Mouse (Mus musculus): Measurements from ENCODE around the gene Stat5a. TPM values are rescaled to one million over a fixed set of nuclear protein-coding genes. Genes with fewer than 3 reads are reported as not detected.

Gene Stat5a
- 44.4 and 52.7 TPM in 2 replicates for total RNA-seq (2017)

DNA sequence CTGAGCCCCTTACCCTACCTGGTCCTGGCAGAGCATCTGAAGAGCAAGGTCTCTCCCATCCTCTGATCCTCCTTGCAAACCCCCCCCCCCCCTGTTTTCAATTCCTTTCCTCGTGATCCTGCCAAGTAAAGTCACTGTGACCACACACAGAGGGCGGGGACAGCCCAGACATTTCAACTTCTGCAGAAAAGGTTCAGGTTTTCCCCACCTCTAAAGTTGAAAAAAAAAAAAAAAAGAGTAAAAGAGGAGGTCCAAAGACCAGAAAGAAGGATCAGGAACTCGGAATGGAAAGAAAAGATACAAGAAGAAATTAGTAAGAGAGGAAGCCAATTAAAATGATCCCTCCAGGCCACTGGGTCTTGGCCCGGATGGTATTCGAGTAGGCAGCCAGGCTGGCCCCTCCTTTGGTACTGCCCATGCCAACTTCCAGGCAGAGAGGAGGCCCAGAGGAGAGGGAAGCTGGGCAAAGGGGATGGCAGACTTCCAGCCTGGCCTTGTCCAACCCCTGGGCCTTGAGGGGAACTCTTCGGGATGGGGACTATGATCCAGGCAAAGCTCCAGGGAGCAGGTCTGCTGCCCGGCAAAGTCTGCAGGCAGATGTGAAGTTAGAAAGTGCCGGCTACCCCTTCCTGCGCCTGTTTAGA is at the start of gene Stat5a:
Stat5a (plus strand) TSS at position 417 of the 644 bp plus-strand sequence.
- ATAC-seq (replicated peaks; ENCODE audit: low read depth, poor library complexity, severe bottlenecking): no peak

DNA sequence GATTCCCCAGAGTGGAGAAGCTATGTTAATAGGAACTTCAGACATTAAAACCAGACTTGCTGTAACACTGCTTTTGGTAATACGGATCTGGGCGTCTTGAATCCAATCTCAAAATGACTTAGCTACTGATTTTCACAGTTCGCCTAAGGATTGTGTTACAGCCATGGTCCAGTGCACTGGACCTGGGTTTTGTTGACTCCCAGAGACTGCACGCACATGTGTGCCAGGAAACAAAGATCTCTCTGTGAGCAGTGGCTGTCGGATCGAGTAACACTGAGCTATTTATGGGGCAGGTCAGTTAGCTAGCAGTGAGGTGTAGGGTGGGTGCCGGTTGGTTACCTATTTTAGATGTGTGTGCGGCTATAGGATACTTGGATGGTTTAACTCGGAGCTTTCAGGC is 48.6 kb upstream of the Stat5a start:
- no peak for ATAC-seq (replicated peaks; ENCODE audit: low read depth, poor library complexity, severe bottlenecking)

DNA sequence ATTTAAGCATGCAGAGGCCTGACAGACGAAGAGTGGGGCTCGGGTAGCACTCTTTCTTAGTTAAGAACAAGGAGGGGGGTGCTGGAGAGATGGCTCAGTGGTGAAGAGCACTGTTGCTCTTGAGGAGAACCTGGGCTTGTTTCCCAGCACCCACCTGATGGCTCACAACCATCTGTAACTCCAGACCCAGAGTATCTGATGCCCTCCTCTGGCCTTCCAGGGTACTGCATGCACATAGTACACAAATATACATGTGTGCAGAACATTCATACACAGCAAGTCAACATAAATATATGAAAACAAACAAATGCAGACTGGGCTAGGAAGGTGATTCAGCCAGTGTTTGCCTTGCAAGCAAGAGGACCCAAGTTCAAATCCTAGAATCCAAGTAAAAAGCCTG is 48.0 kb upstream of the Stat5a start:
- no peak for ATAC-seq (replicated peaks; ENCODE audit: low read depth, poor library complexity, severe bottlenecking)

DNA sequence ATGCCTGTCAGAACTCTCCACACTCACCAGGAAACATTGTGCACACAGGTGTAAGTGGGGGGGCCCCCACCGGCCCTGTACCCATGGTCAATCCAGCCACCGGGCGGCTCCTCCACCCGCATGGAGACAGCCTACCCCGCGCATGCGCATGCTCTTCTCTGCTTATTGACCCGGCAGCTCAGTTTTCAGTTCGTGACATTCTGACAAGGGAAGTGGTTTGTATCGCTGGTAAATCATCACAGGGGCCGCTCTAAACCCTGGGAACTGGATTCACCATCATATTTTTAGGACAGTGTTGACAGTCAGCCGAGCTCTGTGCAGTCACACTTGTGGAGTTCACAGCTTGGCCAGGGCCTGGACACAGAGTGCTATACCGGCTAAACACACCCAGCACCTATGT is 44.7 kb upstream of the Stat5a start:
- peak; percentile 84 for ATAC-seq (replicated peaks; ENCODE audit: low read depth, poor library complexity, severe bottlenecking)

DNA sequence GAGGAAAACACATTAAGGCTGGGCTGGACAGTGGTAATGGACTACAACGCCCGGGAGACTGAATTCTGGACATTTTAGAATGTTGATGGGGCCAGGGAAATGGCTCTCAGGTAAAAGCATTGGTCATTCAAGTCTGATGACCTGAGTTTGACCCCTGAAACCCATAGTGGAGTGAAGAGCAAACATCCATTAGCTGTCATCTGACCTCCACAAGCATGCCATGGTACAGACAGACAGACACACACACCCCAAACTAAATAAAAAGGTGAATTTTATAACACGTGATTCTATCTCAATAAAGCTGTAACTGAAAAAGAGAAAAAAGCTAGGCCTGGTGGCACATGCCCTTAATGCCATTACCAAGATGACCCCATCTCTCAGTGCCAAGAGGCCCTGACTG is 42.8 kb upstream of the Stat5a start:
- no peak for ATAC-seq (replicated peaks; ENCODE audit: low read depth, poor library complexity, severe bottlenecking)

DNA sequence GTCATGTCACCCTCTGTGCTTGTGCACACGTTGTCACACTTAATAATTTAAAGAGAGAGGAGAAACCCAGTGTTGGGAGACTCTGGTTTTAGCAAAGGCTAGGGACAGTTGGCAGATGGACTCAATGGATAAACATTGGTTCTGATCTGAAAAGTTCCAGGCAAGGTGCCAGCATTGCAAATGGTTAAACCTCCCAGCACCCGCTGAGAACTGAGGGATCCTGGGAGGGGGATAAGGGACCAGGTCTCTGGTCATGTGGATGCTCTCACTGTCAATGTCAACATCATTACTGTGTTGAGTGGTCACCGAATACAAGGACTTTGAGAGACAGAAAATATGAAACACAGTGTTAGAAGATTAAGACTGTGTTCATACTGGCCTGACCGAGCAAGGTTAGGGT is 42.4 kb upstream of the Stat5a start:
- no peak for ATAC-seq (replicated peaks; ENCODE audit: low read depth, poor library complexity, severe bottlenecking)

DNA sequence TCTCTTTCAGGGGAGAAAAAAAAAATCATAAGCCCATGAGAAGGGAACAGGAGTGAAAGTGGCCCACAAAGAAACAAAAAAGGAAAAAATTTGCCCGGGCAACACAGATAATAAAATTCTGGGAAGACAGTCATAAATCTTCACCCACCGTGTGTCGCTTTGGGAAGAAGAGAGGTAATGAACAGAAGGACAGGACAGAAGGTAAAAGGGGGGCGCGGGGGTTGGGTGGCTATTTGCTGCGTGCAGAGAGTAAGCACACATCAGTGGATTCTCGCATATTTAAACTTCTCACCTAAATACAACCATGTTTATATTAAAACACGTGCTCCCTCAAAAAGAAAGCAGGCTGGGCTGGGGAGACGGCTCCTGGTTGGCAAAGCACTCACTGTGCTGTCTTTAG is 41.8 kb upstream of the Stat5a start:
- no peak for ATAC-seq (replicated peaks; ENCODE audit: low read depth, poor library complexity, severe bottlenecking)

DNA sequence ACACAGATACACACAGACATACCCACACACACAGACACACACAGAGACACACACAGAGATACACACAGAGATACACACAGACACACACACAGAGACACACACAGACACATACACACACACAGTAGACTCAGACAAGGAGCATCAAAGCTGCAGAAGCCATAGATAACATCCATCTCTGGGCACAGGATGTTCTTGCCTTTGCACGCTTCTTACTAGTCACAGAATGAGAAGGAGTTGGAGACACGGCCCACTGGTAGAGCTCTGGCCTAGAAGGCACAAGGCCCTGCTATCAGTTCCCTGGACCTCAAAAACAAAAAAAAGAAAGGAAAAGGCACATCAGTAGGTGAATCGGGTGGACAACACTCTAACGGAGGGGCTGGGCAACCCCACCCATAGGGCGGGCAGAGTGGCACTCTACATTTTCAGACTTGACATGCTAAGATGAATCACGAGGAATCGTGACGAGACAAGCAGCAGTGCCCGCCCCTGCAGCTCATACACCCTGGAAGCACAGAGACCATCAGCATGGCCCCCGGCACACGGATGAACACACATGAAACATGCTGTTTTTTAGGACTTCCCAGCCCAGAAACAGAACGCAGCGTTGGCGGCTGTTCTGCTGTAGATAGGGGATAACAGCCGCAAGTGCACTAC is 40.7 kb upstream of the Stat5a start:
- no peak for ATAC-seq (replicated peaks; ENCODE audit: low read depth, poor library complexity, severe bottlenecking)

DNA sequence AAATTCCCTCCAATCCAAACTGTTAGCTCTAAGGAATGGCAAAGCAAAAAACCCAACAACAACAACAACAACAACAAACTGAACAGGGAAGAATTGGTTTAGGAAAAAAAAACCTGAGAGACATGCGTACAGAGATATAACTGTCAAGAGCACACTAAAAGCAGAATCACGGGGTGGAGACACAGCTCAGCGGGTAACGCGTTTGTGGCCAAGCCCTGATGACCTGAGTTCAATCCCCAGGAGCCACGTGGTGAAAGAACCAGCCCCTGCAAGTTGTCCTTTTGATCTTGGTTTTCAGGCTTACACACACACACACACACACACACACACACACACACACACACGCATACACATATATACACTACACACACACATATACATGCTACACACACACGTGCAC is 40.1 kb upstream of the Stat5a start:
- ATAC-seq (replicated peaks; ENCODE audit: low read depth, poor library complexity, severe bottlenecking): no peak

DNA sequence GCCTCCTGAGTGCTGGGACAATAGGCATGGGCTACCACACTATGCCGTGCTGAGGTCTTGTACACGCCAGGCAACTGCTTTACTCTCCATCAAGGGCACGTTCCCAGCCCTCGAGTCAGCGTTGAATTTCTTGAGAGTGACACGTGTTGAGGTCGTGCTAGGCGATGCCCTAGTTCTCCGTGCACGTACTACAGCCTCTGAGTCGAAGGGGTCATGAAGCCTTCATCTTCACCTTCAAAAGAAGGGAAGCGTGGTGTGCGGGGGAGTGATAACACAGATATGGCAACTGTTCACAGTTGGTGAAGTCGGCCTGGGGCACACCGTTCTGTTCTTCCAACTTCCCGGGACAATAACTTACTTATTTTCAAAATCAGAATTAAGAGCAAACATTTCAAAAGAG is 39.5 kb upstream of the Stat5a start:
- ATAC-seq (replicated peaks; ENCODE audit: low read depth, poor library complexity, severe bottlenecking): no peak

DNA sequence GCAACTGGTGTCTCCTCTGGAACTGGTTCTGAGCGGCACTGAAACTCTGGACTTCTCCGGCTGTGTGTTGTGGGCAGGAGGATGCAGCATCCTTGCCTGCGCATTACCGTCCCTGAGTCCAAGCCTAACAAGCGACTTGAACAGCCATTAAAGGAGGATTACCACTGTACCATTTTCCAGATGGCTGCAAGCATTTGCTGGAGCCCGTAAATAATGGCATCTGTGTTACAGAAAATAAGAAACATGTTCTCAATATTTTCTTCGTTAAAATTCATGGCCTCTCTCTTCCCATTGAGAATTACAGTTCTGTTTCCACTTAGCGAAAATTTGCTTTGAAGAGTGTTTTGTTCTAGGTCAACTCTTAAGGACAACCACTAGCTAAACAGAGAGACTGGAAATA is 39.1 kb upstream of the Stat5a start:
- ATAC-seq (replicated peaks; ENCODE audit: low read depth, poor library complexity, severe bottlenecking): no peak

DNA sequence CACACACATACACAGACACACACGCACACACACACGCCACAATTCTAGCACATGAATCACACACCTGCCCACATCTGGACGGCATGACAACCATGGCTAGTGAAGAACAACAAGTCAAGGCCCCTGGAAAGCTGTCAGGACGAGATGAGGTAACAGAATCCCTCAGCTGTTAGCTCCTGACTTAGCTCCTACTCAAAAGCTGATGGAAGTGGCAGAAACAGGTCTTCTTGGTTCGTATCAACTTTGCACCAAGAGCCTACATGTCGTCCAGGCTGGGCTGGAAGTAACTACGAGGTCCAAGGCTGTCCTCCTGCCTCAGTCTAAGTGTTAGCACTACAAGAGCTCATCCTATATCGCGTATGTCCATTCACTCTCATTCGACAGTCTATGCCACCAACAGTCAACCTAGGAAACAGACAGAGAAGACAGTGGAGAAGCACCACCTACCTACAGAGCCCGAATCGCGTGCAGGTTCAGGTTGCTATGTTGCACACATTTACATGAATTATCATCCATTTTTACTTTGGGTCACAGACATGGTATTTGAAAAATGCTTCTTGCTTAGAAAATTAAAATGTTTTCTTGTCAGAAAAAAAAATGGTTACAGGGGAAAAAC is 37.4 kb upstream of the Stat5a start:
- no peak for ATAC-seq (replicated peaks; ENCODE audit: low read depth, poor library complexity, severe bottlenecking)

DNA sequence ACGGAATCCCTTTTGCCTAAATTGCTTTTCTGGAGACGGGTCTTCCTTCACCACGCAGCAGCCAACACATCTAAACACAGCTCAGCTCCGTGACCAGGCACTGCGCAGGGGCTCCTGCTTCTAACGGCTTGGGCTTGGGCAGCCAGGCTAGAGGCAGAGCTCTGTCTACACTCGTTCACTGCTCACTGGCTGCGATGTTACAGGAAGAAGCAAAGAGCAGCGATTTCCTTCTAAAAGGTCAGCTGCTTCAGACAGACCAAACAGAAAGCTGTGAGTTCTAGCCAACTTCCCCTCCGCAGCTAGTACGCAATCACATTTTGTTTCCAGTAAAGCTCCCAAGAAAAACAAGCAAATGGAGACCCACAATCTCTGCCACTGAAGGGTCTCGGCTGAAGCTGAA is 36.8 kb upstream of the Stat5a start:
- ATAC-seq (replicated peaks; ENCODE audit: low read depth, poor library complexity, severe bottlenecking): peak; percentile 48

DNA sequence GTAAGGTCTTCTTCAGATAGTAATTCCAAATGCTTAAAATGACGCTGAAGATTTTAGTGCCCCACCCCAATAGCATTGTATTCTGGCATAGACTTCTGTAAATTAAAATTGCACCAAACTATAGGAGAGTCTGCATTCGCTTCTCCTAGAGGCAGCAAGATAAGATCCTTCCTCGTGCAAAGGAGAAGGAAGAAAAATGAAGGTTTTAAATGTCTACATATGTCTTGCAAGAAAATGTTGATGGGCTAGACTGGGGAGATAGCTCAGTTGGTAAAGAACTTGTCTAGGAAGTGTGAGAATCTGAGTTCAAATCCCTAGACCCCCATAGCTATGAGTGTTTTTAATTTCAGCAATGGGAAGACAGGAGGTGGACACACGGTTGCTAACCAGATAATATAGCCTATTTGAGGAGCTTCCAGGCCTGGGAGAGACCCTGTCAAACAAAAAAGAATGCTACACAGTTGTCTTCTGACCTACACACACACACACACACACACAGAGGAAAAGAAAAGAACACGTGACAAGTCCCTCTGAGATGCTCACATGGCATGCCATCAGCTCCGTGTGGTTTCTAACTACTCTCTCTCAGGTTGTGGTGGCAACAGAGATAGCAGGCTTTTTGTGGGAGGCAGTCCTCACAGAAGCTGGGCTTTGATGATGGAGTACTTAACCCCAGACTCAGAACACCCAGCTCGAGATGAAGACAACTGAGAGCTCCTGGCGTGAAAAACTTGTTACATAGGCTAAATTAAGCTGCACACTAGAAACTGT is 35.4 kb upstream of the Stat5a start:
- ATAC-seq (replicated peaks; ENCODE audit: low read depth, poor library complexity, severe bottlenecking): peak; percentile 49

DNA sequence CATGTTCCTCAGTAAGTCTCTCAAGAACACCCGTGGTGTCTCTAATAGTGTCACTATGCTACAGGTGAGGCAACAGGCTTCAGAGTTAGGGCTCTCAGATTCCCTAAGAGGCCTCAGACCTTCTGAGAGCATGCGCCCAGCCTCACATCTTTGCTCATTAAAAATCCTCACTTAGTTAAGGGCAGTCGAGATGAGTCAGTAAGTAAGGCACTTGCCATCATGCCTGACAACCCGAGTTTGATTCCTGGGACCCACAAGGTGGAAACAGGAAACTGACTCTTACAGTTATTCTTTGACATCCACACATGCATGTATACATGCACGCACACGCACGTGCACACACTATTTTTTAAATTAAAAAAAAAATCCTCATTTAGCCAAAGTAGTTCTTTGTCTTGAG is 34.7 kb upstream of the Stat5a start:
- ATAC-seq (replicated peaks; ENCODE audit: low read depth, poor library complexity, severe bottlenecking): no peak

DNA sequence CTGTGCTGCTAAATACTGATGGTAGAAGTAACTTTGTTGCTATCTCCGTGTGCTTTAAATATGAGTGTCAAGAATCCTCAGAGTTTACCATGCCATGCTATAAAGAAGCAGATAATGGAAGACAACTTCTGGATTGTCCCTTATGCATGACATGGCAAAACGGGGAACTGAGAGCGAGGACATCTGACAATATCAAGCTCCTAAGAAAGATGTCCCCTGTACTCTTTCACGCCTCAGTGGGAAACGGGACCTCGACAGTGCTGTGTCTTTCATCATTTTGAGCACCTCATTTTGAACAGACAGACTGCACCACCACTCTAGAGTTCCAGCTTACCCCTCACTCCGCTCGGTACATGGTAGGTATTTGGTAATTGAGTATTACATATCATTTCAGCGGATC is 33.7 kb upstream of the Stat5a start:
- no peak for ATAC-seq (replicated peaks; ENCODE audit: low read depth, poor library complexity, severe bottlenecking)

DNA sequence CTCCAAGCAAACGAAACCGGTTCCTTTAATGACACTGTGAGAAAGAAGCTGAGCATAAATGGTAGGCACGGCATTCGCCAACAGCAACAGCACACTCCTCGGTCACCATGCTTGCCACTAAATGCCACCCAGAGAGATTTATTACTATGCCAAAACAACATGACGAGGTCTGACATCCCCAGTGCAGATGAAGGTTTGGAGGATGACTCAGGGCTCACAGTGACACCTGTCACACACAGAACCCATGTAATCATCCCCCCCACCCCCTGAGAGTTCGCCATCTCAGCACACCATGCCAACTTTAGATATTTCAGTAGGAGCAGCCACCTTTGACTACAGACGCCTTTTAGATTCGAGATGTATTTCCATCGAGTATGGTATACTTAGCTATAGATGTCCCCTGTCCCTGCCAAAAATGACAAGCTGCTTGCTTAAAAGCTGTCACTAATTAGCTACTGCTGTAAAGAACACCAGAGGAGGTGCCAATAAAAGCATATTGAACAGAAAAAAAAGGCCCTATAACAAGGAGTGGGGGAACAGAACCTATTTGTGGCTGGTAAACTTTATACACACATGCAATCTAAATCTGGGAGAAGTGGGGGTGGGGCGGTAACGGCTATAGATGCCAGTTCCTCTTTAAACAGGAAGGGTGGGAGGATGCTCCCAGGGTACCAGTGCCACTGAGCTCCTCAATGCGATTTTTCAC is 32.8 kb upstream of the Stat5a start:
- peak; percentile 53 for ATAC-seq (replicated peaks; ENCODE audit: low read depth, poor library complexity, severe bottlenecking)

DNA sequence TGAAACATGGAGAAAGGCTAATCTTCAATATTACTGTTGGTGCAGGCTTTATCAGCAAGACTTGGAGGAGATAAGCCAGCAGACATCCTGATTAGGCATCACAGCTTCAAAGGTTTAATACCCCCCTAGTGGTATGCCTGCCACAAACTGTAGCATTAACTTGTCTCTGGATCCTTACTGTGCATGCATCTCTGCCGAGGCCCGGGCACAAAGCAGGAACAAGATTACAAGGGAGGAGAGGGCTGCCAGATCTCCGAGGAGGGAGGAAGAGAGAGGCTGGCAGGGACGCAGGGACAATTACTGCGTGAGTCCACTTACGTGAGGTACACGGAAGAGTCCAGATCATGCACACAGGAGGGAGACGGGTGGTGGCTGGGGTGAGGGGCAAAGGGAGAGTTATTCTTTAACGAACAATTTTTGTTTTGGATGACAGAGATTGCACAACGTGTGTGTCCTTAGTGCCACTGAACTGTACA is 30.4 kb upstream of the Stat5a start:
- peak; percentile 36 for ATAC-seq (replicated peaks; ENCODE audit: low read depth, poor library complexity, severe bottlenecking)

DNA sequence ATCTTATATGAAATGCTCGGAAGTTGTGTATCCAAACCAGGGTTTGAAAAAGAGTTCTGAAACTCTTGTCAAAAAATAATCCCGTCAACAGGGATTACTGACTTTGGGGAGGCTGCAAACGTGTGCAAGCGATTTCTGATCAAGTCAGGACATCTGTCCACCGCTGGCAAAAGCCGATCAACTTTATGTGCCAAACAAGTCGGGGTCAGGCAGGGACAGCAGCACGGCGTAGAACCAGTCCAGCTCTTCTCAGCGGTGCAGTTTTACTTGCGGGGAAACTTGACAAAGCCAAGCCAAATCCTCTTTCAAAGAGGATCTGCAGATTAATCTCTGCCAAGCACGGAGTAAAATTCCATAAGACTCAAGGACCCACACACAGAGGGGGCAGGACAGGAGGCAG is 29.5 kb upstream of the Stat5a start:
- ATAC-seq (replicated peaks; ENCODE audit: low read depth, poor library complexity, severe bottlenecking): no peak

DNA sequence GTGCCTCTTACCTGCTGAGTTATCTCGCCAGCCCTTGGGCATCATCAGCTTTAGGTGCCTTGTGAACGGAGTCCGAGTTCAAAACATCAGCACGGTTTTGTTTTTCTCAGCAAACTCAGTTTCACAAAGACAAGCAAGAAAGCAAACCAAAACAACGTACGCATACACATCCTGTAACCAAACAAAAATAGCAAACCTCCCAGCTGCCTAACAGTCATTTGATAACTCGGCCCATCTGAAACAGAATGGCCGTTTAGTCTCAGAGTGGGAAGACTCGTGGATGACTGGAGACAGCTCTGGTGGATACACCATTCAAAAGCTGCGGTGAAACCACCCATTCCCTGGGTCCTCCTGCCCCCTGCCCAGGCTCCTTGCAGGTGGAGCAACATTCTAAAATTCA is 27.8 kb upstream of the Stat5a start:
- no peak for ATAC-seq (replicated peaks; ENCODE audit: low read depth, poor library complexity, severe bottlenecking)

Data from common myeloid progenitor, adult 5-6 weeks (primary cell).